Mouse (Mus musculus): Measurements from ENCODE around the gene Ppp6c.

- TF ChIP-seq POLR2A (IDR thresholded peaks at IDR 0.05; ENCODE audit: low read depth, low read length): no peak
- TF ChIP-seq CTCF (conservative IDR thresholded peaks at IDR 0.05; ENCODE audit: insufficient read depth, insufficient read length, low read depth, low read length): no peak
These were observed 36.2 kb downstream of the Ppp6c start for GRCm38 (mm10) chr2:39189961-39190560.

All from kidney, adult 2 months (tissue).